Mouse (Mus musculus): ENCODE data around the gene Macf1.
"Not testable (repeated sequence)": the region's sequence is repeated elsewhere in the genome, so short reads cannot be mapped to it uniquely, and the experiment has no call there.

Gene Macf1

GRCm38 (mm10) chr4:123552689-123553088, 131.5 kb downstream of the Macf1 start:
- DNase-seq (ENCODE audit: low spot score in 2 of 2), result no peak

- no peak for DNase-seq (ENCODE audit: low spot score in 2 of 2)
These were observed 135.8 kb downstream of the Macf1 start for GRCm38 (mm10) chr4:123548317-123548716.

GRCm38 (mm10) chr4:123543691-123544090, 140.5 kb downstream of the Macf1 start:
- no peak for DNase-seq (ENCODE audit: low spot score in 2 of 2)

GRCm38 (mm10) chr4:123535271-123535670, 148.9 kb downstream of the Macf1 start:
- peak; percentile 68 to 90 for DNase-seq (ENCODE audit: low spot score in 2 of 2)

GRCm38 (mm10) chr4:123532001-123532400, 152.2 kb downstream of the Macf1 start:
- DNase-seq (ENCODE audit: low spot score in 2 of 2), result no peak

- no peak for DNase-seq (ENCODE audit: low spot score in 2 of 2)
These were observed 153.2 kb downstream of the Macf1 start for GRCm38 (mm10) chr4:123530976-123531375.

GRCm38 (mm10) chr4:123529230-123529629, 154.9 kb downstream of the Macf1 start:
- peak; percentile 37 to 46 for DNase-seq (ENCODE audit: low spot score in 2 of 2)

- peak; percentile 57 to 73 for DNase-seq (ENCODE audit: low spot score in 2 of 2)
These were observed 156.6 kb downstream of the Macf1 start for GRCm38 (mm10) chr4:123527607-123528010.

GRCm38 (mm10) chr4:123526779-123527280, 157.3 kb downstream of the Macf1 start:
- DNase-seq (ENCODE audit: low spot score in 2 of 2), result peak; percentile 29 to 30

- DNase-seq (ENCODE audit: low spot score in 2 of 2), result no peak
These were observed 159.4 kb downstream of the Macf1 start for GRCm38 (mm10) chr4:123524746-123525145.

- not testable (repeated sequence) for DNase-seq (ENCODE audit: low spot score in 2 of 2)
These were observed 164.0 kb downstream of the Macf1 start for GRCm38 (mm10) chr4:123520123-123520522.

GRCm38 (mm10) chr4:123515673-123516072, 168.5 kb downstream of the Macf1 start:
- no peak for DNase-seq (ENCODE audit: low spot score in 2 of 2)

- DNase-seq (ENCODE audit: low spot score in 2 of 2), result no peak
These were observed 174.0 kb downstream of the Macf1 start for GRCm38 (mm10) chr4:123510201-123510600.

GRCm38 (mm10) chr4:123489086-123489485, 195.1 kb downstream of the Macf1 start:
- DNase-seq (ENCODE audit: low spot score in 2 of 2), result no peak

- no peak for DNase-seq (ENCODE audit: low spot score in 2 of 2)
These were observed 204.2 kb downstream of the Macf1 start for GRCm38 (mm10) chr4:123479991-123480390.

- DNase-seq (ENCODE audit: low spot score in 2 of 2), result peak in 1 of 2 experiments; percentile 14
These were observed 205.3 kb downstream of the Macf1 start for GRCm38 (mm10) chr4:123478655-123479433.

GRCm38 (mm10) chr4:123465799-123466198, 218.4 kb downstream of the Macf1 start:
- no peak for DNase-seq (ENCODE audit: low spot score in 2 of 2)

GRCm38 (mm10) chr4:123460595-123461272, 223.4 kb downstream of the Macf1 start:
- DNase-seq (ENCODE audit: low spot score in 2 of 2), result peak in 1 of 2 experiments; percentile 20

GRCm38 (mm10) chr4:123454871-123455640, 229.1 kb downstream of the Macf1 start:
- no peak for DNase-seq (ENCODE audit: low spot score in 2 of 2)

GRCm38 (mm10) chr4:123453729-123454128, 230.4 kb downstream of the Macf1 start:
- no peak for DNase-seq (ENCODE audit: low spot score in 2 of 2)

GRCm38 (mm10) chr4:123451991-123452390, 232.2 kb downstream of the Macf1 start:
- DNase-seq (ENCODE audit: low spot score in 2 of 2), result no peak

- no peak for DNase-seq (ENCODE audit: low spot score in 2 of 2)
These were observed 234.9 kb downstream of the Macf1 start for GRCm38 (mm10) chr4:123449304-123449703.
